Mouse (Mus musculus) erythroblast, embryonic 14.5 days (primary cell): ENCODE measurements around the gene Arl4a.

ENCODE experiments used
- GATA1 ChIP-seq: IDR thresholded peaks from 2 replicates; pipeline ENCODE4 v1.6.1; 2012; ENCODE audit warnings: low read length, inconsistent platforms, mixed read lengths
- TAL1 ChIP-seq: IDR thresholded peaks from 3 replicates; pipeline ENCODE4 v1.6.1; 2012; ENCODE audit warnings: low read length, inconsistent platforms, mixed read lengths

DNA sequence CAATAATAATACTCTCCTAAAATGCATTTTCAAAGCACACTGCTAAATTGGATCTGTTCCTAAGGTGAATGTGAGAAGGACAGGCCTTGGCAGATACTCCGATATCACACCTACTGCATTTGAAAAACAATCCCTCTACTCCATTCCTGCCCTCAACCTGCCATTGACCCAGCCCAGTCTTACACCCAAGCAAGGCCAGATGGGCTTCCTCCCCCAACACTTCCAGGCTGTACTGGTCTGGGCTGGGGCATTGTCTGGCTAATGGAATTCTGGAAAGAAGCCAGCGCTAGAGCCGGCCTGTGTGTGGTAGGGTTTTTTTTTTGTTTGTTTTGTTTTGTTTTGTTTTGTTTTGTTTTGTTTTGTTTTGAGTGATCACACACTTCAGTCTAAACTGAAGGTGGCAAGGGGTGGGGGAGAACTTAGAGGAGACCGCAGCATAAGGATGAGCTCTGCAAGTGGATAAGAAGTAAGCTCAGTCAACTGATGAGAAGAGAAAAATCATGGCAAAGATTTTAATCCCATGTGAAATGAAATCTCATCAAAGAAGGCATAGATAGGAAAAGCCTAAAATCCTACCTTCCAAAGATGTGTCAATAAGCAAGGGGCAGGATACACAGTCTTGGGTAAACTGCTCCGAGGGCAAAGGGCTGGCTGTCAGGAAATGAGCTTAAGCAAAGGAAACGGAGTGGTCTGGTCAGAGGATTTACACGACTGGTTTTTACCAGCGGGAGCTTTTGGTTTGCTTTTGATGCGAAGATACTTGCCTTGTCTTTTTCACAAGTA, 39.6 kb downstream of the Arl4a start:
- no peak for TF ChIP-seq GATA1
- no peak for TF ChIP-seq TAL1
